Mouse (Mus musculus): ENCODE measurements at regions not wholly inside any gene's neighbourhood (a gene's known extent, or its start where the extent isn't known, plus 50 kb on each side); places are given as distances from the start of the nearest gene placed in this dataset.

- TF ChIP-seq EP300 (IDR thresholded peaks at IDR 0.05; ENCODE audit: insufficient read depth, low read depth, low read length) (no peak), POLR2A (IDR thresholded peaks at IDR 0.05; ENCODE audit: insufficient read depth, low read depth, low read length) (no peak), CTCF (IDR thresholded peaks at IDR 0.05) (no peak)
Observed at GRCm38 (mm10) chr8:103813954-103814591, 287.4 kb upstream of the Cdh5 start.

Measured in heart, adult 2 months (tissue).